Mouse (Mus musculus): ENCODE data around the gene Zfp91. TPM values are rescaled to one million over a fixed set of nuclear protein-coding genes. Genes with fewer than 3 reads are reported as not detected.
"Not testable (repeated sequence)": the region's sequence is repeated elsewhere in the genome, so short reads cannot be mapped to it uniquely, and the experiment has no call there.

Zfp91 gene
- total RNA-seq, 2 experiments from 2014 or later: 62.2 to 71.0 TPM

DNA sequence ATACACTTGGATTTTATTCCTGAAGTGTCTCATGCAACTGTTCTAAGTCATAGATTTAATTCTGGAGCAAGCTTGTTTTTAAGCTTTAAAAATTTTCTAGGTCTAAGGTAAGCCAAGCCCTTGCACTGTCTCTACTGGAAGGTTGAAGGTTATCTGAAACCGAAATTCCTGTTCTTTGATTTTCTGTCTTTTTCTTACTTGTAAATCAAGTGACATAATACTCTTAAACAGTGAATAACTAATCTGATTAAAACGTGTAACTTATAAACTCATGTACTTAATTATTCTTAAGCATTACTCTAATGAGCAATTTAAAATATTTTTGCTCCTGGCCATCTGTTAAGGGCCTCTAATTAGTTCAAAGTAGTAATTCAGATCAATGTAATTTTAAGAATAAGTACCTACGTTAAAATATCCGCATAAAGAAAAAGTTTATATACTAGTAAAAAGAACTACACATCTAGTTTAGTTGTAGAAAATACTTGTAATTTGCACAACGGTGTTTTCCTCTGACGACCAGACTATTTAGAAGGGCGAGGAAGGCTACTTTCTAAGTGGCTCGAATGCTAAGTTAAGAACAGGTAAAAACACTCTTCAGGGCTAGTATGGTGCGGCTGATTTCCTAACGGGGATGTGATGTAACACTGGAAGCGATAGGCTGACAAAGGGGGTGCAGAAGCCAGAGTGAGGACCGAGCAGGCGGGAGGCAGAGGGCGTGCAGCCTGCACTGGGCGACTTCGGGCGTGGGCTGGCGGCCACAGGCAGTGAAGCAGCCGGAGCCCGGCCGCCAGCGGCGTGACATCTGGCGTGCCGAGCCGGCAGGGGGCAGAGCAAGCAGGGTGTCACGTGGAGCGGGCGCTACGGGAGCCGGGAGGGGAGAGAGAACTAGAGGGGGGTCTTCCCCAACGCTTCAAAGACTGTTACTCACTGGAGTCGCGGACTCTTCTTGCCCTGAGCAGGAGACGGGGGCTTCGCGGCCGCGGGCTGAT, 1.6 kb downstream of the Zfp91 start:
- DNase-seq (ENCODE audit: low spot score in 2 of 2): peak; percentile 91 to 95

DNA sequence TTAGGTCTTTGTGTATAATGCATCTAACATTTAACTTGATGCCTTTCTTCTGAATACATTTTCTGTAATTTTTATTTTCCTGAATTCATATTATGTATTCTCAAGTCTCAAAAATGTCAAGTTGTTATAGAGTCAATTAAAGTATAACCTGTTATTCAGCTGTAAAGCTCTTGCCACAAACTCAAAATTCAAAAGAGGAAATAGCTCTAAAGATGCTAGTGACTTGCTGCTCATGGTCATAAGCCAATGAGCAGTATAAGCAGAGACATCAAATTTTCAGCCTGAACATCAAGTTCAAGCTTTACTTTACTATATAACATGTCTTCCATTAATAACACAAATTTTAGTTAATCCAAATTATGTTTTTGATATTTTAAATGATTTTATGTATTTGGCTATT, 3.6 kb downstream of the Zfp91 start:
- no peak for DNase-seq (ENCODE audit: low spot score in 2 of 2)

DNA sequence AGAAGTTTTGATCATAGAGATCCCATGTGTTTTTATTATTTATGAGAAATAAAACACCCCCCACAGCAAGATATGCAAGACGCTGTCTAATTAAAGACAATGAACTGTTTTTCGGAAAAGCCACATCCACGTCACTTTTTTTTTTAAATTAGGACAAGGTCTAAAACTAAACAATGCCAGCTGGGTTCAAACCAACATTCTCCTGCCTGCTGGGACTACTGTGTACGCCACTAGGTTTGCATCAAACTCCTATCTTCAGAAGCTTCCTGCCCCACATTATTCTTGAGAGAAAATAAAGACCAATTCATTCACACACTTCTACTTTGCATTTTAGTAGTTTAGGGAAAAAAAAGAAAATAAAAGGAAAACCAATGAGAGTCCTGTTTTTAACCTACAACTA, 8.2 kb downstream of the Zfp91 start:
- no peak for DNase-seq (ENCODE audit: low spot score in 2 of 2)

DNA sequence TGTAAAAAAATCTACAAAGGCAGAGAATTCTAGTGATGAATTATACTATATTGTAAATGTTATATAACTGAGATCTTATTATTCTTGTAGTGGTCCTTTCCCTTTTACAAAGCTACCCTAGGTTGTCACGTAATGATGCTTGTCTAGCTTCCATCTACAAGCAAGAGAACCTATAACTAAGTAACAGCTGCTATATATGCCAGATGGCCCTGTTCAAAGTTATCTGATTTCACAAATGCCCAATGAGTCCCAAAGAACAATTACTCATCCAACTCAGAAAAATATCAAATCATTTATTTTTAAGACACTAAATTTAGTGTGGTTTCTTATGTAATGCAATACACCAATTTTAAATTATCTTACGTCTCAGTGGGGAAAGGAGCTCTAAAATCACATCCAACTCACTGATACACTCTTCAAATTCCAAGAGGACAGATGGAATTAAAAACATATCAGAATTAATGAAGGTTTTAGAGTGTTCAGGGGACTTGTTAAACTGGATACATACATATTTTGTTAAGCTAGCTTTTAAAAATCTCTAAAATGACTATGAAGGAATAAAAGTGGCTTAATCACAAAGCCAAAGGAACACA, 9.0 kb downstream of the Zfp91 start:
- no peak for DNase-seq (ENCODE audit: low spot score in 2 of 2)

DNA sequence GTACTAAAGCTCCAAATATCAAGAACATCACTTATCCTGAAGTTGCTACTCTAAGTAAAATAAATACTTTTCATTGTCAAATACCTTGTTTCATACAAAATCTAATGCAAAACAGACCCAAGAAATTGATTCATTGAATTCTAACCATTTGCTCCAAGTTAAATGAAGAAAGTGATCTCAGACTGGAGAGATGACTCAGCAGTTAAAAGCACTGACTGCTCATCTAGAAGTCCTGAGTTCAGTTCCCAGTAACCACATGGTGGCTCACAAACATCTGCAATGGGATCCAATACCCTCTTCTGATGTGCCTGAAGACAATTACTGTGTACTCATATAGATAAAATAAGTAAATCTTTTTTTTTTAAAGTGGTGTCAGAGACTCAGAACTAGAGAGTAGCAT, 15.5 kb downstream of the Zfp91 start:
- DNase-seq (ENCODE audit: low spot score in 2 of 2): no peak

DNA sequence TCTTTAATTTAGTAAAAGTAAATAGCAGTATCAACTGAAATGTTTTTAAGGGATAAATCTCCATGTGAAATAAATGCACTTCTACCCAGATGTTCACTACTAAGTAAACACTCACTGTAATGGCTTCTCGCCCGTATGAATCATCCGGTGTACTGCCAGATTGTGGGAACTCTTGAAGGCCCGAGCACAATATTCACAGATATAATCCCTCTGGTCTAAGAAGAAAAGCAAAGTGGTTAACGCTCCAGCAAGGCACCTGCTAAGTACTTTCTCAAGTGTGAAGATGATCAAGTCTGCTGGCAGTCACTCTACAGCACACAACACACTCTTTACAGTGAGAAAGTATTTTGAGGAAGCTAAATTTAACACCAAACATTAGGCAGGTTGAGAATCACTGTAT, 25.0 kb downstream of the Zfp91 start:
- no peak for DNase-seq (ENCODE audit: low spot score in 2 of 2)

DNA sequence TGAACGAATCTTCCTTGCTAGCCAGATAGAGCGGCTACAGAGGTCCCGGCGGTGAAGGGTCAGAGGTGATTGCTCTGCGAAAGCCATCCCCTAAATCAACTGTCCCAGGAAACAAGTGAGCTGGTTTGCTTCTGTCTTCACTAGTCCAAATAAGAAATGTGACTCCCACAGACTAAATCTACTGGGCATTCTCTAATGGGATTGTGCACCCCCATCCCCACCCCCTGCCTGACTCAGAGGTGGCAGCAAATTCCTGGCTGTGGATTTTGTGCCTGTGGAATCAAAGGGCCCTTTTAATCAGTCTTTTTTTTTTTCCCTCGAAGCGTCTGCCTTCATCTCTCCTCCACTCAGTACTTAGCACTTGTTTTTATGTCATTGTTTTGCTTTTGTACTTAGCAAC, 30.6 kb downstream of the Zfp91 start, which contains the start of gene Cntf:
Gene Cntf (minus strand): TSS at position 325 of the 400 bp plus-strand sequence.
- no peak for DNase-seq (ENCODE audit: low spot score in 2 of 2)

DNA sequence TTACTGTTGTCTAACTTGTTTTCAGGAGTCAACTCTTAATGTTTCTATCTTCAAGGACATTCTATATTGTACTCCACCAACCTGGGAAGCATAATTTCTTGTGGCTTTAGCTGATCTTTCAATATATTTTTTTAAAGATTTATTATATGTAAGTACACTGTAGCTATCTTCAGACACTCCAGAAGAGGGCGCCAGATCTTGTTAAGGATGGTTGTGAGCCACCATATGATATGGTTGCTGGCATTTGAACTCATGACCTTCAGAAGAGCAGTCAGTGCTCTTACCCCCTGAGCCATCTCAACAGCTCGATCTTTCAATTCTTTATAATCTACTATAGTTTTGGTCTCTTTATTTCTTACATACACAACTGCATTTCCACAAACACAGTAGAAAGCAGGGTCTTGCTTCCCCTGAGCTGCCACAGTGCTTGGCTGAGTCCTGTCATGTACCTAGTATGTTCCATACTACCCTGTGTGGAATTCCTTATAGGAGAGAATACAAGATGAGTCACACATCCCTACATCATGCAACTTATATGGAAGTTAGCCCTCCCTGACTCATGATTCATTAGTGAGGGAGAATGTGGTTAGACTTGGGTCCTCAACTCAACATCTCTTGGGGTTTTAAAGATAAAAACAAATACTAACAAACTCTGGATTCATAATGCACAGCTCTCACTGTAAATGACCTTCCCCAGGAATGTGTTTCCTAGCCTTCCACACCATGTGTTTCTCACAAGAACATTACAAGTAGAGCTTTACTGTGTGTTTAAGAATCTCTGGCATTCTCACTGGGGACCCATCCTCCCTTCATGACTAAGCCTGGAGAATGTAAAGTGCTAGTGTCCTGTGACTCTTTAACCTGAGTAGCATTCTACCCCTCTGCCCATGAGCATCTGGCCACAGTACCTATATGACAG, 33.5 kb downstream of the Zfp91 start:
- DNase-seq (ENCODE audit: low spot score in 2 of 2): no peak

DNA sequence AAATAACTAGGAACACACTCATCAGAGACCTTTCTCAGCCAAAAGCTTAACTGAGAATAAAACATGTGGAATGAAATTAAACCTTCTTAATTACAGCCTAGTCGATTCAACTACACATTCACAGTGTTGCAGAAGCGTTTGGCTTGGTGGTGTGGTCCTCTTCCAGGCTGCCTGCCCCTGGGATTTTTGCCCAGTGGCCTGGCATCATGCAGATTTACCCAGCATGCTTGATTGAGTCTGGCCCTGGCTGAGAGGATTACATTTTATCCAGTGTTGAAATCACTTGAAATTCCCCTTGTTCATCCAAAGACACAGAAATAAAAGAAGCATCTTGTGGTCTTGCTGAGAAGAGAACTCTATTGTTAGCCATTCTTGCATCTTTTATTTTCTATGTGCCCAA, 36.3 kb downstream of the Zfp91 start:
- no peak for DNase-seq (ENCODE audit: low spot score in 2 of 2)

DNA sequence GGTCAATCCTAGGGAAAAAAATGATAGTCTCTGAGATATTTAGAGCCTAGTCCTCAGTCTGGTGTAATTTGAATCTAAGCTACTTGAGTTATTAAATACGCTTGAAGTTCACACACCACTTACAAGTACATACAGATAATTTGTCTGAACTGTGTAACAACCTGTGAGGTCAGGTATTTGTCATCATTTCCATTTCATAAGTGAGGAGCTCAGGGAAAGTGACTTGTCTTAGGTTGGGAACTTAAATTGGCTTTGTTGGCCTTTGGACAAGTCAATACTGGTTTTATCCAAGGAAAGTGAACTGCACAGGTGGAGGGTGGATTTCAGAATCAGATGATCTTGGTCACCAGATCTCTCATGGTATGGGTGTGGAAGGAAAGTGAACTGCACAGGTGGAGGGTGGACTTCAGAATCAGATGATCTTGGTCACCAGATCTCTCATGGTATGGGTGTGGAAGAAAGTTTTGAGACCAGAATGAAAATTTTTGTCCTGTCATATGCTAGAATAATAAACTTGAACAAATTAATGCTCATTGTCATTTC, 36.9 kb downstream of the Zfp91 start:
- DNase-seq (ENCODE audit: low spot score in 2 of 2): no peak

DNA sequence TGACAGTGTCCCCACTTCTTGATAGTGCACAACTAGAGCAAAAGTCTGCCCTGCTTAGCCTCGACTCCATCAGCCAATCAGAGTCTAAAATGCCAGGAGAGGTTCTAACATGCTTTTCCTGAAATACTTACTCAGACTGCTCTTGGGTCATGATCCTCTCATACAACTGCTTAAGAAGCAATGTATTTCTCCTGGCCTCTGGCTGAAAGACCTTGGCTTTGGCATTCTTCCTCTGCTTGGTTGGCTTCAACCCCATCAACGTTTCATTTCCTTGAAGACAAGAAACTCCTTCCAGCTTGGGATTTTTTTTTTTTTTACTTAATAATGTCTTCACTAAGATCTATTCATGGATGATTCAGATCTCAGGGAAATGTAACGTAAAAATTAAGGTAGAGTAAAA, 39.6 kb downstream of the Zfp91 start:
- DNase-seq (ENCODE audit: low spot score in 2 of 2): no peak

DNA sequence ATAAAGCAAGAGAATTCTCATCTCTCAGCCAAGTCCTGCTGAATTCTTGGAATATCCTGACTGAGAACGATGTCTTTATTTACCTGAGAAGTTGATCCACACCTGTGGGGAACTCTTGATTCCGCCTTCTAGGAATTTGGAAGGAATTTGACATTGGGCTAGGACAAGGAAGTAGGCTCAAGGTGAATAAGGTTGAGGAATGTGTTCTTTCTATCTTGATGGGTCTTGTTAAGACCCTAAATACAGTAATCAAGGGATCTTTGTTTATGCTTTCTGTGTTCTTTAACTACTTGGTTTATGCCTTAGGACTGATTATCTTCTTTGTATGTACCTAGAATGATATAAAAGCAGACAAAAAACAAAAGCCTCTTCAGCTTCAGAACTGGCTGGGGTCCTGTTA, 64.0 kb downstream of the Zfp91 start:
- no peak for DNase-seq (ENCODE audit: low spot score in 2 of 2)

DNA sequence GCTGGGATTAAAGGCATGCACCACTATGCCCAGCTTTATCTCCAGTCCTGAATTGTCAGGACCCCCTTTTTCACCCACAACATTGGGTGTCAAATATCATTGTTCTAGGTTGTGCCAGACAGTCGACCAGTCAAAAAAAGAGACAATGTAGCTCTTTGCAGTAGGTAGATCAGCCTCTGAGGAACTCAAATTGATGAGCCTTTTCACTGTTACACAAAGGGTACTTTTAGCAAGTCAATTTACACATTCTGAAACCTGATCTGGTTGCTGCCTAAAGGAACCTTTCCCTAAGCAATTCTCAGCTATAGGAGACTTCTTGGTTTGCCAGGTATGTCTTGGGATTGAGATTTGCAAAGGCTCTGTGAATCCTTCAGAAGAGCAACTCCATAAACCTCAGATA, 64.9 kb downstream of the Zfp91 start:
- no peak for DNase-seq (ENCODE audit: low spot score in 2 of 2)

DNA sequence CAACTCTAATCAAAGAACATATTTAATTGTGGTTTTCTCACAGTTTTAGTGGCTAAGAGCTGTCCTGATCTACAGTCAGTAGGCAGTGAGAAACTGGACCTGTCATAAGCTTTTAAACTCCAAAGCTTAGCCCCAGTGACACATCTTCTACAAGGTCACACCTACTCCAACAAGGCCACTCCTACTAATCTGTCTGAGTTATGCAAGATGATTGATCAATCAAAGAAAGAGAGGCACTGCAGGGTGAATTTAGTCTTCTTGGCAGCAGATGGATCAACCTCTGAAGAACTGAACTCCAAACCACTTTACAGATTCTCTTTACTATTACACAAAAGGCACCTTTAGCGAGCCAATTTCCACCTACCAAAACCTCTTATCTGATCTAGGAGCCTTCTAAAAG, 70.1 kb downstream of the Zfp91 start:
- DNase-seq (ENCODE audit: low spot score in 2 of 2): no peak

DNA sequence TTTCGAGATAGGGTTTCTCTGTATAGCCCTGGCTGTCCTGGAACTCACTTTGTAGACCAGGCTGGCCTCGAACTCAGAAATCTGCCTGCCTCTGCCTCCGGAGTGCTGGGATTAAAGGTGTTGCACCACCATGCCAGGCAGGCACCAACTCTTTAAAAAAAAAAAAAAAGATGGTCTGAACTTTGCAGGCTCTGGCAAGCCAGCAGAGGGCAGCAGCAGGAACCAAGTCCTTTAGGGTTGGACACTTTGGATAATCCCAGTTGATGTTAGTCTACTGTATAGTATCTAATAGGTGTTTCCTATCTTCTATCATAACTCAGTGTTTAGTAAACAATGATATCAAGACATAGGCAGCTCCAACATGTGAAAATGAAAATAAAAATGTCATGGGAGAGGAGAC, 73.6 kb downstream of the Zfp91 start:
- DNase-seq (ENCODE audit: low spot score in 2 of 2): peak in 1 of 2 experiments; percentile 40

DNA sequence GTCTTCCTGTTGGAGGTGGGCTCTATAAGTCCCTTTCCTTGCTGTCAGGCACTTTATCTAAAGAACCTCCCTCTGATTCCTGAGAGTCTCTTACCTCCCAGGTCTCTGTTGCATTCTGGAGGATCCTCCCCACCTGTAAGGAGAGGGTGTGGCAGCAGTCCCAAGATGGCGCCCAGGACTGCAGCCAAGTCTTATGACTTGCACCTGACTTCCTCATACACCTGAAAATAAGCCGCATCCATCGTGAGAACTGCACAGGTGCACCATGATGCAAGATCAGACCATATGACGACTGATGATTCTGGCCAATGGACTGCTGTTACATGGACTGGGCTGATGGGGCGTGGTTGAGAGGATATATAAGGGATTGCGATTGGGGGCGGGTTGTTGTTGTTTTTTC, 74.3 kb downstream of the Zfp91 start:
- not testable (repeated sequence) for DNase-seq (ENCODE audit: low spot score in 2 of 2)

DNA sequence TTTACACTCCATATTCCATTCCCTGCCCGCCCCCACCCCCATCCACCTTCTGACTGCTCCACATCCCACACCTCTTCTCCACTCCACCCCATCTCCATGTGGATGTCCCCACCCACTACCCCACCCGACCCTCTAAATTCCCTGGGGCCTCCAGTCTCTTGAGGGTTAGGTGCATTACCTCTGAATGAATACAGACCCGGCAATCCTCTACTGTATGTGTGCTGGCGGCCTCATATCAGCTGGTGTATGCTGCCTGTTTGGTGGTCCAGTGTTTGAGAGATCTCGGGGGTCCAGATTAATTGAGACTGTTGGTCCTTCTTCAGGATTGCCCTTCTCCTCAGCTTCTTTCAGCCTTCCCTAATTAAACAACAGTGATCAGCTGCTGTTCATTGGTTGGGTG, 75.0 kb downstream of the Zfp91 start:
- not testable (repeated sequence) for DNase-seq (ENCODE audit: low spot score in 2 of 2)

DNA sequence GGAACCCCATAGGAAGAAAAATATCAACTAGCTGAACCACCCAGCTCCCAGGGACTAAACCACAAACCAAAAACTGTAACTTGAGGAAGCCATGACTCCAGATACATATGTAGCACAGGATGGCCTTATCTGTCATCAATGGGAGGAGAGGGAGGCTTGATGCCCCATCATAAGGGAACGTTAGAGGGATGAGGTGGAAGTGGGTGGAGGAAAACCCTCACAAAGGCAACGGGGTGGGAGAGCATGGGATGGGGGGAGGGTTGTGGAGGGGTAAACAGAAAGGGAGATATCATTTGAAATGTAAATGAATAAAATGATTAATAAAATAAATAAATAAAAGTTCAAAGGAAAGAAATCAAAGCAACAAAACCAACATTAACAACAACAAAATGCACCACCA, 75.5 kb downstream of the Zfp91 start:
- no peak for DNase-seq (ENCODE audit: low spot score in 2 of 2)

DNA sequence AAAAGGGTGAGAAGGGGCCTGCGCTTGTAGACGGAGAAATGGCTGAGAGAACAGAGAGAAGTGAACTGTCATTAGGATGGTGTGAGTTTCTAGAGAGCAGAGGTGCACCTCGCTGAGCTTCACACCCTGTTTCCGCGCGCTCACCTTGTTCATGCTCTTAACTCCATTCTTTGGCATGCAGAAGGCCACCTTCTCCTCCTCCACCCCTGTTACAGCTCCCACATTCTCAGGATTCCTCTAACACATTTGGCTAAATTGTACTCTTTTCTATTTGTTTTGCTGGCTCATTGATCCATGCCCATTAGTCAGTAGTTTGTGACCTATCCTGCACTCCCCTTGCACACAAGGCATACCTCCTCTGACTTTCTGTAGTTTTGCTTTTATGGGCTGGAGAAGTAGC, 76.7 kb downstream of the Zfp91 start:
- DNase-seq (ENCODE audit: low spot score in 2 of 2): no peak
